Mouse (Mus musculus) G1E (cell line): ENCODE results near the gene Lemd1. TPM values are rescaled to one million over a fixed set of nuclear protein-coding genes. Genes with fewer than 3 reads are reported as not detected.

Experiments
- ATAC-seq: 2 replicates; pipeline ENCODE4 v1.8.0; 2016; ENCODE audit warnings: mild to moderate bottlenecking; ENCODE audit not compliant: insufficient number of reproducible peaks, poor library complexity, low FRiP score, severe bottlenecking; ENCODE audit errors: extremely low read depth
- DNase-seq: peaks from one replicate; pipeline ENCODE4 v3.0.0; 2012; ENCODE audit warnings: low spot score
- H3K27me3 ChIP-seq: 2 replicates; pipeline ENCODE4 v1.6.1; 2012; ENCODE audit warnings: mild to moderate bottlenecking, low read length, inconsistent platforms; ENCODE audit not compliant: insufficient read depth
- H3K36me3 ChIP-seq: replicated peaks from 2 replicates; pipeline ENCODE3; 2012; ENCODE audit warnings: mild to moderate bottlenecking, inconsistent platforms
- H3K4me1 ChIP-seq: 2 replicates; pipeline ENCODE4 v1.6.1; 2012; ENCODE audit warnings: low read depth, low read length, inconsistent platforms, mixed read lengths; ENCODE audit not compliant: insufficient read depth
- H3K4me3 ChIP-seq: 2 replicates; pipeline ENCODE4 v1.5.1; 2012; ENCODE audit warnings: low read depth, mild to moderate bottlenecking, inconsistent platforms, low read length, moderate library complexity, mixed read lengths
- H3K9me3 ChIP-seq: replicated peaks from 2 replicates; pipeline ENCODE4 v1.6.1; 2012; ENCODE audit warnings: inconsistent platforms
- CTCF ChIP-seq: IDR thresholded peaks from 2 replicates; pipeline ENCODE4 v1.5.1; 2012; ENCODE audit warnings: low read depth, low read length, inconsistent platforms, mixed read lengths
- GATA1 ChIP-seq: IDR thresholded peaks from 2 replicates; pipeline ENCODE4 v1.6.1; 2012; ENCODE audit warnings: borderline replicate concordance, low read length, inconsistent platforms, mixed read lengths
- GATA2 ChIP-seq: IDR thresholded peaks from 2 replicates; pipeline ENCODE4 v1.6.1; 2012; ENCODE audit warnings: low read depth, low read length, inconsistent platforms, borderline replicate concordance
- POLR2AphosphoS5 ChIP-seq: IDR thresholded peaks from 2 replicates; pipeline ENCODE4 v1.6.1; 2012; ENCODE audit warnings: low read depth, low read length, inconsistent platforms; ENCODE audit not compliant: insufficient replicate concordance
- TAL1 ChIP-seq: conservative IDR thresholded peaks from 2 replicates; pipeline ENCODE4 v1.6.1; 2012; ENCODE audit warnings: low read depth, low read length, inconsistent platforms, mixed read lengths
- polyA plus RNA-seq: library from polyadenylated mRNA; stranded (reverse); fragments of >175 nt; gene quantifications from 2 replicates; pipeline ENCODE4 v1.2.3, GENCODE M21; 2012
- total RNA-seq, 2 experiments: library from RNA; stranded (forward) in 1 of 2; stranded (reverse) in 1 of 2; fragments of 200-1000 nt in 1 of 2; fragments of >200 nt in 1 of 2; fragmentation: Nextera tagmentation in 1 of 2; gene quantifications; 2 replicates each; pipeline ENCODE4 v1.2.3; 2014 to 2017

Lemd1 gene
- total and polyA plus RNA-seq, 3 experiments, result 0.44 TPM; not detected in 2

DNA sequence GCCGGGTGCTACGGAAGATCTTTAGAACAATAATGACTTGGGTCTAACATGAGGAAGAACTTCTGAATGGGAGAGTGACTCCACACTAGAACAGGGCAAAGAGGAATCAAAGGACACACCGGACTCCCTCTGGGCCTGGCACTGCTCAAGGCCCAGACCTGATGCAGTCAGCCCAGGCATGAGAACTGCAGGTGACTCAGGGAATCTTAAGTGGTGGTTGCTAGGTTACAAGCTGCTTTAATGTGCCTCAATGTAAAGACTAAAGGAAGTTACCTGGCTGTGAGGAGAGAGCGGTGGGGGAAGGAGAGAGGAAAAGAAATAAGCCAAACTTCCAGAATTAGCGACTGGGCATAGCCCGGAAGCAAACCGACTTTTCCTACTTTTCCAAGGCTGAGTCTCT is 104.3 kb downstream of the Lemd1 start:
- Histone ChIP-seq H3K27me3 (peaks cover 28% of the 10 kb centered on the region), H3K9me3 (no peaks in the 10 kb centered on the region), H3K4me1 (no peaks in the 10 kb centered on the region), H3K4me3 (no peak overlapping the region), H3K36me3 (no peaks in the 10 kb centered on the region)
- ATAC-seq, result no peak
- DNase-seq, result no peak
- TF ChIP-seq TAL1, result no peak
- TF ChIP-seq GATA2, result no peak

DNA sequence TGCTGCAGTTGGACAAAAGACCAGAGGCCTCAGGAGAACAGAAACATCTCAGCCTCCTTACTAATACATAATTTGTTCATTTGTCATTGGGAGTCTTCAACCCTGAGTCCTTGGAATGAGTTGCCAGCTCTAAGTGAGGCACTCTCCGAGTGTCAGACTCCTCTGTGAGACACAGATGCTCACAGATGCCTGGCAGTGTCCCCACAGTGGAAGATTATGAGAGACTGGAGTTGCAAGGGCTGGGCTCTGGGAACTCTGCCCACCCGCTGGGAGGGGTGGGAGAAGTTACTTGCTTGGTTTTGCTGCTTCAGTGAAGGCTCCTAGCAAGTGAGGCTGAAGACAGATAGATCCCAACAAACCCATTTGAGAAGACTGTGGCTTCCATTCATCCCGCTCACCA is 104.8 kb downstream of the Lemd1 start:
- Histone ChIP-seq H3K27me3 (peaks cover 28% of the 10 kb centered on the region), H3K4me1 (no peaks in the 10 kb centered on the region), H3K4me3 (no peak overlapping the region), H3K9me3 (no peaks in the 10 kb centered on the region), H3K36me3 (no peaks in the 10 kb centered on the region)
- no peak for TF ChIP-seq TAL1
- TF ChIP-seq POLR2AphosphoS5, result no peak
- no peak for TF ChIP-seq GATA2
- no peak for TF ChIP-seq GATA1
- no peak for TF ChIP-seq CTCF
- DNase-seq (no peak), ATAC-seq (no peak)

DNA sequence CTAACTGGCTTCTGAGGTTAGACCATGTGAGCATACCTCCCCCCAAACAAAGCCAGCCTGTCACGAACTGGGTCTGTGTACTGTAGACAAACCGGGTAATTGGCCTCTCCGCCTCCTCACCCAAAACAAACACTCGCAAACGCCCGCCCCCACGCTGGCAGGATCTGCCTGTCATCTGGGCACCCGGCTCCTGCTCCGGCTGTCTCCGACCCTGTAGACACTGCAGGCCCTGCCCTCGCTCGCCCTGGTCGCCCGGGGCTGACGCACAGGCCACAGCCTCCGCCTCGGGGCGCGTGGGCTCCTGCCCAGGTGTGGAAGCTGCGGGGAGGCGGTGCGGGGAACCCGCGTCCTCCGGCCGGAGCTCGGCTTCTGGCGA is 107.2 kb downstream of the Lemd1 start, which contains the start of gene Klhdc8a:
TSS of gene Klhdc8a (plus strand) at position 202 of the 376 bp plus-strand sequence.
- ATAC-seq (no peak), DNase-seq (no peak)
- Histone ChIP-seq H3K36me3 (no peaks in the 10 kb centered on the region), H3K4me3 (peak within 1 kb of the TSS; percentile 1; the same call in 1 of the 2 replicates), H3K9me3 (no peaks in the 10 kb centered on the region), H3K4me1 (no peaks in the 10 kb centered on the region), H3K27me3 (peaks cover 33% of the 10 kb centered on the region)
- TF ChIP-seq TAL1 (no peak), GATA2 (no peak), GATA1 (no peak), CTCF (no peak), POLR2AphosphoS5 (no peak)

DNA sequence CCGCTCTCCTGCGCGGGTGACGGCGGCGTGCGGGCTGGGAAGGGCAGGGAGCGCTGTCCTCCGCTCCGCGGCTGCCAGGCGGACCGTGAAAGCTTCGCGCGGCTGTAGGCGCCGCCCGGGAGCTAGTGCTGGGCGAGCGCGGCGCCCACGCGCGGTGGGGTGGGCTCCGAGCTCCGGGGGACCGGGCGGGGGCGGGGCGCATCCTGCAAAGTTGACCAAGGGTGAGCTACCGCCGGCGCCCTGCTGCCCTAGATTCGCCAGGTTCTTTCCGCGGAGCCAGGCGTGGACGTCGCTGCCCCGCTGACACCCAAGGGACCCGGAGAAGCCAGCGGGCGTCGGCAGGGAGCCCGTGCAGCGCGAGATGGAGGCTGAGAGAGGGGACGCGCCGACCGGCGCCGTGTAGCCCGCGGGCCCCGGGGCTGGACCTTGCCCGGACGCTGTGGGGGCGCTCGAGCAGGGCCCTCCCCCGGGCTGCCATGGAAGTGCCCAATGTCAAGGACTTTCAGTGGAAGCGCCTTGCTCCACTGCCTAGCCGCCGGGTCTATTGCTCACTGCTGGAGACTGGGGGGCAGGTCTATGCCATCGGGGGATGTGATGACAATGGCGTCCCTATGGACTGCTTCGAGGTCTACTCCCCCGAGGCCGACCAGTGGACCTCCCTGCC is 107.7 kb downstream of the Lemd1 start:
- TF ChIP-seq CTCF, result no peak
- no peak for TF ChIP-seq GATA1
- TF ChIP-seq POLR2AphosphoS5, result no peak
- no peak for TF ChIP-seq TAL1
- no peak for TF ChIP-seq GATA2
- Histone ChIP-seq H3K9me3 (no peaks in the 10 kb centered on the region), H3K36me3 (no peaks in the 10 kb centered on the region), H3K4me3 (peak overlapping the region; percentile 1; the same call in 1 of the 2 replicates), H3K27me3 (peaks cover 37% of the 10 kb centered on the region), H3K4me1 (no peaks in the 10 kb centered on the region)
- no peak for DNase-seq
- ATAC-seq, result no peak

DNA sequence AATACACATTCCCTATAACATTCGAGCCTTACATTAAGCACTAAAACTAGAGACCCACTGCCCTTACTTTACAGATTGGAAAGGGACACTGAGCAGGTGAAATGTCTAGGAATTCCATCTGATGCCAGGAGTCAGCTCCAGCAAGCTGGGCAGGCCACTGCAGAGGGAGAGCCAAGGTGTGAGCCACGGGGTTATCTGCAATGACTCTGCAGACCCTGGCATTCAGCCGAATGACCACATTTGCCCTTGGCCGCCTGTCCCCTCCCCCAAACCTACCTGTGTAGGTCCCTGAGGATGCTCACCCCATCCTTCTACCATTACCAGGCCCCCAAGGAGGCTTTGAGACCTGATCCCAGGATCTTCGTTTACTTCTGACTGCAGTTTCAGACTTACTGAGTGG is 108.5 kb downstream of the Lemd1 start:
- Histone ChIP-seq H3K9me3 (no peaks in the 10 kb centered on the region), H3K4me1 (no peaks in the 10 kb centered on the region), H3K27me3 (peaks cover 40% of the 10 kb centered on the region), H3K36me3 (no peaks in the 10 kb centered on the region), H3K4me3 (no peak overlapping the region)
- DNase-seq (no peak), ATAC-seq (no peak)
- no peak for TF ChIP-seq GATA2
- TF ChIP-seq GATA1, result no peak
- TF ChIP-seq TAL1, result no peak
- TF ChIP-seq POLR2AphosphoS5, result no peak
- no peak for TF ChIP-seq CTCF

DNA sequence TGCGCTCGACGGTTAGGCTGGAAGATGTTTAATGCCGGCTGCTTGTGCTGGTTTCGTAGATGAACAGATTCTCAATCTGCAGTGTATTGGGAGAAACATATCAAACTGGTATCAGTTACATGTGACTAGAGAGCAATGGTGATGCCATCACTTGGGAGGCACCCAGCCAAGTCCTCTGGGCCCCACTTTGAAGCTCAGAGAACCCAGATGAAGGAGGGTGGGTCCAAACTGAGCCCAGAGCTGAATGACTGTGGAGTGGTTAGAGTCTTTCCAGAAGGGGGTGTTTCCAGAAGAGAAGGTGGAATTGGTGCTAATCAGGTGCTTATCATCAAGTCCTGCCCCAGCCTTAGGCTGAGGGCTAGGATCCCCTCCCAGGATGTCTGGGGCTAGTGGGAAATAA is 110.0 kb downstream of the Lemd1 start:
- H3K9me3 ChIP-seq, result no peaks in the 10 kb centered on the region
- ATAC-seq (no peak), DNase-seq (no peak)
- H3K27me3 ChIP-seq, result peaks cover 45% of the 10 kb centered on the region
- H3K36me3 ChIP-seq, result no peaks in the 10 kb centered on the region
- H3K4me3 ChIP-seq, result no peak overlapping the region
- TF ChIP-seq GATA1 (no peak), TAL1 (no peak), CTCF (no peak), POLR2AphosphoS5 (no peak), GATA2 (no peak)
- H3K4me1 ChIP-seq, result no peaks in the 10 kb centered on the region

DNA sequence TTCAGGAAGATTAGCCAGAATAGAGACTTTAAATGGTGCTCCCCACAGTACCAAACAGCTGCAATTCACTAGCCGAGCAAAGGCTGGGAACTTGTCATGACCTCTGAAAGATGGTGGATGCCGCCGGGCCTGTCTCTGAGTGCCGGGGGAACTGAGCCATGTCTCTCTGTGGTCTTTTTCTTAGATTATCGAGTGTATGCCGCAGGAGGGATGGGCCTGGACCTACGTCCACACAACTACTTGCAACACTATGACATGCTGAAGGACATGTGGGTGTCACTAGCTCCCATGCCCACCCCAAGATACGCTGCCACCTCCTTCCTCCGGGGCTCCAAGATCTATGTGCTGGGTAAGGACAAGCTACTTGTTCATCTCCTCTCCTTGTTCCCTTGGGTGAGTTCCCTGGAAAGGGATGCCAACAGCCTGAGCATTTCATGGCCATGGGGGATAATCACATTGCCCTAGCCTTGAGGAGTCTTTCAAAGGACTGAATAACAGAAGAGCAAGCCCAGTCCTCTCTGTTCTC is 111.2 kb downstream of the Lemd1 start:
- ATAC-seq (no peak), DNase-seq (no peak)
- Histone ChIP-seq H3K9me3 (no peaks in the 10 kb centered on the region), H3K27me3 (peaks cover 51% of the 10 kb centered on the region), H3K36me3 (no peaks in the 10 kb centered on the region), H3K4me3 (no peak overlapping the region), H3K4me1 (no peaks in the 10 kb centered on the region)
- TF ChIP-seq POLR2AphosphoS5 (no peak), GATA2 (no peak), CTCF (no peak), GATA1 (no peak), TAL1 (no peak)
